Mouse (Mus musculus) thymus, adult 2 months (tissue): ENCODE measurements around the gene Mrrf. TPM values are rescaled to one million over a fixed set of nuclear protein-coding genes. Genes with fewer than 3 reads are reported as not detected.

Experiments
- DNase-seq: peaks from one replicate; pipeline ENCODE4 v3.0.0; 2021
- H3K27ac ChIP-seq: fragments of 200-500 bp; 2 replicates; pipeline ENCODE4 v1.5.1; 2012; ENCODE audit warnings: low read length, control low read depth; ENCODE audit not compliant: control insufficient read depth, insufficient read depth
- H3K27me3 ChIP-seq: fragments of 200-500 bp; 2 replicates; pipeline ENCODE4 v1.6.1; 2012; ENCODE audit warnings: mild to moderate bottlenecking, low read length, moderate library complexity, mixed read lengths; ENCODE audit not compliant: control insufficient read depth, insufficient read depth
- H3K36me3 ChIP-seq: fragments of 200-500 bp; 2 replicates; pipeline ENCODE4 v1.6.1; 2012; ENCODE audit warnings: mild to moderate bottlenecking, low read length, moderate library complexity; ENCODE audit not compliant: control insufficient read depth, insufficient read depth
- H3K4me1 ChIP-seq: fragments of 200-500 bp; replicated peaks from 2 replicates; pipeline ENCODE4 v1.6.1; 2012; ENCODE audit warnings: low read length; ENCODE audit not compliant: control insufficient read depth, insufficient read depth
- H3K4me3 ChIP-seq: fragments of 200-500 bp; 2 replicates; pipeline ENCODE4 v1.5.1; 2012; ENCODE audit warnings: mild to moderate bottlenecking, low read length, control low read depth, moderate library complexity; ENCODE audit not compliant: control insufficient read depth, insufficient read depth
- CTCF ChIP-seq: fragments of 200-500 bp; IDR thresholded peaks from 2 replicates; pipeline ENCODE4 v1.5.1; 2012; ENCODE audit warnings: mild to moderate bottlenecking, control low read depth, low read length, moderate library complexity, borderline replicate concordance; ENCODE audit not compliant: control insufficient read depth, poor library complexity, insufficient read depth; ENCODE audit errors: extremely low read depth
- POLR2A ChIP-seq: fragments of 200-500 bp; IDR thresholded peaks from 2 replicates; pipeline ENCODE4 v1.6.1; 2012; ENCODE audit warnings: mild to moderate bottlenecking, low read length, control low read depth, moderate library complexity; ENCODE audit not compliant: control insufficient read depth, poor library complexity, insufficient read depth; ENCODE audit errors: extremely low read depth
- WGBS: fragments of 180-500 bp; shearing (Covaris S2); methylation state at CpG from one replicate; pipeline ENCODE4 v1.1.7; 2018; 5-methylcytosine and 5-hydroxymethylcytosine counted together
- polyA plus RNA-seq: library from polyadenylated mRNA; depleted of rRNA; stranded (reverse); fragments of >200 nt; gene quantifications from 2 replicates; pipeline ENCODE4 v1.2.3, GENCODE M21; 2012

The Mrrf gene
- polyA plus RNA-seq, 1 experiment = 29.3 TPM

DNA sequence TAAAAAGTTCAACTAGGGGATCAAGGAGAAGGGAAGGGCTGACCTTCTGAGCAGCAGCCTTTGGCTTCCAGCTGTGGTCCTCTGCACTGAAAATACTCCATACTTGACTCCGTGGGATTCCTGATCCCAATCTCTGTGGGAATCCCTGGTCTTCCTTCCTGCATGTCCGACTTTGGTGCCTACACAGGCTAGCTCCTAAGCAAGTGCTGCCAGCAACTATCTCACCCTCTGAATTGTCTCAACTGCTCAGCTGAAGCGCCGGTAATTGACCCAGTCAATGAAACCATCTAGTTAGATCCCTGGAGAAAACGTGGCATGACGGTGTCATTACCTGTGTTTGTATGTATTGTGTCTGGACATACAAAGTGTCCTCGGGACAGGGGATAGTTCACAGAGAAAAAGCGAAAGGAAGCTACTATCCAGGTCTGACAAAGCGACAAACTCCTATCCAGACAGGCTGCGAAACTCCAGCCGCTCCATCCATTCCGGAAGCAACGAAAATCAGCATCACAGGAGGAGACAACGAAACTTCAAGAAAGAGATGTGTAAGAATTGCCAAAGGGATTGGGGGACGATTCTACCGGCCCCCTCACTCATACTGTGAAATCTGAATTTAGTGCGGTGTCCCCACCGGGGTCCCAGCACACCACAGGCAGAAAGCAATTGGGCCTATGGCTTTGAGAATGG, 38.9 kb upstream of the Mrrf start:
- WGBS = 15% methylated on average over 18 of the region's 18 CpGs
- Histone ChIP-seq H3K27me3 (peaks cover 37% of the 10 kb centered on the region), H3K36me3 (no peaks in the 10 kb centered on the region), H3K27ac (no peak overlapping the region), H3K4me3 (no peak overlapping the region), H3K4me1 (peaks cover 6% of the 10 kb centered on the region)
- no peak for DNase-seq
- TF ChIP-seq POLR2A = no peak
- TF ChIP-seq CTCF = no peak

GRCm38 (mm10) chr2:36098021-36098420, 38.2 kb upstream of the Mrrf start:
- no peak overlapping the region for H3K4me3 ChIP-seq
- no peak for TF ChIP-seq CTCF
- no peak for TF ChIP-seq POLR2A
- H3K27me3 ChIP-seq = peaks cover 42% of the 10 kb centered on the region
- no peaks in the 10 kb centered on the region for H3K36me3 ChIP-seq
- WGBS = 22% methylated on average over 5 of the region's 5 CpGs
- no peak for DNase-seq
- peaks cover 7% of the 10 kb centered on the region for H3K4me1 ChIP-seq
- H3K27ac ChIP-seq = no peak overlapping the region

GRCm38 (mm10) chr2:36099739-36100138, 36.5 kb upstream of the Mrrf start:
- Histone ChIP-seq H3K4me3 (no peak overlapping the region), H3K36me3 (no peaks in the 10 kb centered on the region), H3K27me3 (peaks cover 43% of the 10 kb centered on the region), H3K4me1 (peaks cover 7% of the 10 kb centered on the region), H3K27ac (no peak overlapping the region)
- no peak for DNase-seq
- WGBS = 59% methylated on average over 6 of the region's 6 CpGs
- TF ChIP-seq POLR2A (no peak), CTCF (no peak)

- TF ChIP-seq POLR2A (no peak), CTCF (no peak)
- H3K4me3 ChIP-seq = no peak overlapping the region
- WGBS = 10% methylated on average over 28 of the region's 28 CpGs
- H3K36me3 ChIP-seq = no peaks in the 10 kb centered on the region
- peaks cover 7% of the 10 kb centered on the region for H3K4me1 ChIP-seq
- H3K27ac ChIP-seq = no peak overlapping the region
- DNase-seq = no peak
- peaks cover 55% of the 10 kb centered on the region for H3K27me3 ChIP-seq
These were observed 34.2 kb upstream of the Mrrf start for GRCm38 (mm10) chr2:36101866-36102558.

DNA sequence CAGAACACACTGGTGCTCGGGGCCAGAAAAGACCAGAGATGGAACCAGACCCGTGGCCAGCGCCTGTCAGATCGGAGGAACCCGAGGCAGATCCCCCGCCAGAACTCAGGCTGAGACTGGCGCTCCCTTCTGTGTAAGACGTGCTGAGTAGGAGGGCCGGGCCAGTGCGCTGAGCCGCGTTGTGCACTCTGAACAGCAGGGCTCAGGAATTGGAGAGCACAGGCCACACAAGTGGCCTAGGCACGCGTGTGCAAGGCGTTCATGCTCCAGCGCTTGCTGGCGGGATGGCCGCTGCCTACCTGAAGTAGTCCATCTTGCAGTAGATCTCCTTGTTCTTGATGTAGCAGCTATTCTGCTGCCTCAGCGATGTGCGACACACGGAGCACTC, 33.6 kb upstream of the Mrrf start:
- Histone ChIP-seq H3K4me3 (no peak overlapping the region), H3K27me3 (peaks cover 51% of the 10 kb centered on the region), H3K27ac (no peak overlapping the region), H3K36me3 (no peaks in the 10 kb centered on the region), H3K4me1 (peaks cover 7% of the 10 kb centered on the region)
- DNase-seq = no peak
- 6% methylated on average over 21 of the region's 21 CpGs for WGBS
- no peak for TF ChIP-seq POLR2A
- no peak for TF ChIP-seq CTCF

DNA sequence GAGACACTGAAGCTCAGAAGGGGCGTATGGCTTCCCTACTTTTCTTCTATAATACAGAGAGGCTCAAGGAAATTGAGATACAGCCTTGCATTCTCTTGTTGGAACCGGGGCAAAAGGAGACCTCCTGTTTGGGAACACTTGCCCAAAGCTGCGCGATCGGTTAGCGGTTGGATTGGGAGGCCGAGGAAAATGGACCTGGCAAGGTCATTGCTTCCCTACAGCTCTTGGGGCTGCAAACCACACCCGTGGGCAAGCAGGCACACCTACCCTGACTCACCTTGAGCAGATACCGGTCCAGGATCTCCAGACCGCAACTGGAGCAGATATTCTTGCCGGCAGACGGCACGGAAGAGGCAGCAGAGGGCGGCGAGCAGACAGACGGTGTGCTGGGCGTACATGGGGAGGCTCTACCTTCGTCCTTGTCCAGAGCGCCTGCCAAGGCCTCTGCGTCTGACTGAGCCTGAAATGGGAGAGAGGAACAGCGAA, 33.1 kb upstream of the Mrrf start:
- Histone ChIP-seq H3K27me3 (peaks cover 49% of the 10 kb centered on the region), H3K4me1 (peaks cover 7% of the 10 kb centered on the region), H3K27ac (no peak overlapping the region), H3K4me3 (no peak overlapping the region), H3K36me3 (no peaks in the 10 kb centered on the region)
- WGBS = 7% methylated on average over 21 of the region's 21 CpGs
- no peak for TF ChIP-seq POLR2A
- no peak for TF ChIP-seq CTCF
- DNase-seq = no peak
